Mouse (Mus musculus) kidney, adult 2 months (tissue): ENCODE data around the gene Tff2.

Experiments
- CTCF ChIP-seq: fragments of 200-500 bp; conservative IDR thresholded peaks from 2 replicates; pipeline ENCODE4 v1.5.1; 2011; ENCODE audit warnings: low read depth, mild to moderate bottlenecking, control low read depth, low read length, moderate library complexity, mixed read lengths; ENCODE audit not compliant: insufficient read depth, insufficient read length
- POLR2A ChIP-seq: fragments of 200-500 bp; IDR thresholded peaks from one replicate; pipeline ENCODE4 v1.6.1; 2011; ENCODE audit warnings: low read depth, low read length, control low read depth

DNA sequence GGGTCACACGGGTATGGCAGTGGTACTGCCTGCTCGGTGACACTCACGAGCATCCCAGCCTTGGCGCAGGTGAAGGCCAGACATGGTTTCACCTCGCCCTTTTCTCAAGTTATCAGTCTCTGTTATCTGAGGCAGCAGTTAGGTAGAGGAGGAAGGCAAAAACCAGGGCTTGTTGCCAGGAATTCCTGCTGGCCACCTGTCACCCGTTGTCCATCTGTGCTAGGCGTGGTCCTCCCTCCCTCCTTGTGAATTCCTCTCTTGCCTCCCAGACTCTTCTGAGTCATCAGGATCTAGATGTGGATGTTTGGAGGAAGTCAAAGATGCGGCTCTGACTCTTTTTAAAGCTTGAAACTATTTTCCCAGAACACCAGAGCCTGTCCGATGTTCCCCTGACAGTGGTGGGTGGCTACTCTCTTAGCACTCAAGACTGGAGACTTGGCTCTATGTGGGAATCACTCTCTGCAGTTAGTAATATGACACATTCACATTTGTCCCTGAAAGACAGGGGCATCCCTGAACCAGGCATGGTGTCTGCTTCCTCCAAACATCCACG is 12.7 kb downstream of the Tff2 start:
- no peak for TF ChIP-seq POLR2A
- no peak for TF ChIP-seq CTCF
